Mouse (Mus musculus): Measurements from ENCODE around the gene Mipep. TPM values are rescaled to one million over a fixed set of nuclear protein-coding genes. Genes with fewer than 3 reads are reported as not detected.

Mipep gene
- 32.6 and 33.2 TPM in 2 replicates for polyA plus RNA-seq (2015; fragmentation: Nextera tagmentation; extraction: Ambion mirVana)

DNA sequence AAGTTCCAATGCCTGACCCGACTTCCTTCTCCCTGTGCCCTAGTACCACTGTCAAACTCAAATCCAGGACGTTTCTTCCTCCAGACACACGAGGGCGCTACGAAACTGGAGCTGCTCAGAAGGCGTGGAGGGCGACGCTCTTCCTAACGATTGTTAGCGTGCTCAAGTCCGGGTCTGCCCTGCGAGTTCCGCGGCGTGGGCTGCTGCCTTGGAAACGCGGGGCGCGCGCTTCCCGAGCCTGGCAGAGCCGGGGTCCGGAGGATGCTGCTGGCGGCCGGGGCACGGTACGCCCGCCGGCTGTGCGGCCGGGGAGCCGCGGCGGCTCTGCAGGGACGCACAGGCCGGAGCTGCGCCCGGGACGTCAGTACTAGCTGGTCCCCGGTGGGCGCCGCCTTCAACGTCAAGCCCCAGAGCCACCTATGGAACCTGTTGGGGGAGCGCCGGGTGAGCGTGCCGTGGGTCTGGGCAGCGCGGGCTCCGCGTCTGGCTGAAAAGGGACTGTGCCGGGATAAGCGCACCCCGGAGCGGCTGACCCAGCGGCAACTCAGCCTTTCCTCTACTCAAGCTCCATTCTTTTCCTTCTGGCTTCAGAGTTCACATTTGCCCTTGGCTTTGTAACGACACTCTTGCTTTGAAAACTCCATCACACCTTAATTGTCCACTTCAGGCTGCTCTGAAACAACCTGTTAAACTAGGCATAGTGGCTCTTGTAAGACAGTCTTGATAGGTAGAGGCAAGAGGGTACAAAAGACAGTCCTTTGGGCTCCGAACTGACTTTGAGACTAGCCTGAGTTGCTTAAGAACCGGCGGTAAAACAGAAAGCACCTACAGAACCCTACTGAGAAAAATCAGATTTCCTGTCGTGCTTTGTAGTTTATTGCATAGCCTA is at the start of gene Mipep:
Gene Mipep, plus strand, starts transcription at position 147 of the 889 bp plus-strand sequence.
- Histone ChIP-seq H3K27ac (ENCODE audit: low read length) (peak within 1 kb of the TSS; percentile 77), H3K36me3 (ENCODE audit: control insufficient read depth, insufficient read depth) (peaks cover 9% of the 10 kb centered on the region; the same call in 1 of the 2 replicates), H3K9me3 (replicated peaks; ENCODE audit: control insufficient read depth, low read length) (no peaks in the 10 kb centered on the region), H3K9ac (ENCODE audit: low read length) (peak within 1 kb of the TSS; percentile 87), H3K4me3 (ENCODE audit: low read length) (peak within 1 kb of the TSS; percentile 88), H3K4me2 (ENCODE audit: low read depth, low read length) (peak within 1 kb of the TSS; percentile 95), H3K27me3 (ENCODE audit: control insufficient read depth, insufficient read depth, low read length) (peaks cover 3% of the 10 kb centered on the region; the same call in 1 of the 2 replicates), H3K4me1 (ENCODE audit: control insufficient read depth, insufficient read depth, low read length) (peaks cover 5% of the 10 kb centered on the region)
- WGBS, result under 1% methylated on average over 61 of the region's 61 CpGs
- ATAC-seq (replicated peaks; ENCODE audit: extremely low read depth, insufficient read depth, low FRiP score), result peak; percentile 89

GRCm38 (mm10) chr14:60735206-60735605 is 49.2 kb upstream of the Mipep start:
- Histone ChIP-seq H3K4me3 (ENCODE audit: low read length) (peak overlapping the region; percentile 17), H3K4me2 (ENCODE audit: low read depth, low read length) (peak overlapping the region; percentile 63), H3K9ac (ENCODE audit: low read length) (peak overlapping the region; percentile 23), H3K27me3 (ENCODE audit: control insufficient read depth, insufficient read depth, low read length) (no peaks in the 10 kb centered on the region), H3K9me3 (replicated peaks; ENCODE audit: control insufficient read depth, low read length) (no peaks in the 10 kb centered on the region), H3K36me3 (ENCODE audit: control insufficient read depth, insufficient read depth) (no peaks in the 10 kb centered on the region), H3K4me1 (ENCODE audit: control insufficient read depth, insufficient read depth, low read length) (peaks cover 63% of the 10 kb centered on the region), H3K27ac (ENCODE audit: low read length) (peak overlapping the region; percentile 96)
- 41% methylated on average over 5 of the region's 5 CpGs for WGBS
- ATAC-seq (replicated peaks; ENCODE audit: extremely low read depth, insufficient read depth, low FRiP score), result no peak

GRCm38 (mm10) chr14:60735848-60736547 is 48.4 kb upstream of the Mipep start:
- Histone ChIP-seq H3K27ac (ENCODE audit: low read length) (peak overlapping the region; percentile 96), H3K9ac (ENCODE audit: low read length) (peak overlapping the region; percentile 76), H3K36me3 (ENCODE audit: control insufficient read depth, insufficient read depth) (no peaks in the 10 kb centered on the region), H3K4me2 (ENCODE audit: low read depth, low read length) (peak overlapping the region; percentile 63), H3K9me3 (replicated peaks; ENCODE audit: control insufficient read depth, low read length) (no peaks in the 10 kb centered on the region), H3K4me1 (ENCODE audit: control insufficient read depth, insufficient read depth, low read length) (peaks cover 71% of the 10 kb centered on the region), H3K4me3 (ENCODE audit: low read length) (peak overlapping the region; percentile 31), H3K27me3 (ENCODE audit: control insufficient read depth, insufficient read depth, low read length) (no peaks in the 10 kb centered on the region)
- 35% methylated on average over 13 of the region's 13 CpGs for WGBS
- ATAC-seq (replicated peaks; ENCODE audit: extremely low read depth, insufficient read depth, low FRiP score), result no peak

DNA sequence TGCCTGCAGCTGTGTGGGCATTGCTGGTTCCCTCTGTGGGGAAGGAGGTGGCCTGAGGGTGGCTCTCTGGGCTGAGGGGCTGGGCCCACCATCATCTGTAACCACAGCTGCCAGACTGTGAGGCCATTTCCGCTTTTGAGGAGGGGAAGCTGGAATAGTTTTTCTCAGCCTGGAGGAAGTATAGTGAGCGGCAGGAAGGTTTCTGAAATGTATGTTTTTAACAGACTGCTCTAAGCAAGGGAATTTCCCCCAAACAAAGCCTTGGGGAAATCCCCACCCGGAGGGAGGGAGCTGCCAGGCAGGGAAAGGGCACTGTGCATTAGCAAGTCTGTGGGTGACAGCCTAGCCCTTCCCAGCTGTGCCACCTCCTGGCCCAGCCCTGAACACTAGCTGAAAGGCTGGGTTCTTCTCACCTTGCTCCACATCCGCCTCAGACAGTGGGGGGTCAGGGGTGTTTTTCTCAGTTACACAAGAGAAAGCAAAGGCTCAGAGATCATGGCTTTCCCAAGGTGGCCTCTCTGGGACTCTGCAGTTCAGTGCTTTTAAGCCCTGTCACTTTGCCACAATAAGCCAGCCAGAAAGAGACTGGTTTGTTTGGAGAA is 47.7 kb upstream of the Mipep start:
- peaks cover 78% of the 10 kb centered on the region for H3K4me1 ChIP-seq (ENCODE audit: control insufficient read depth, insufficient read depth, low read length)
- WGBS, result 4% methylated on average over 4 of the region's 4 CpGs
- H3K36me3 ChIP-seq (ENCODE audit: control insufficient read depth, insufficient read depth), result no peaks in the 10 kb centered on the region
- peak overlapping the region; percentile 96 for H3K27ac ChIP-seq (ENCODE audit: low read length)
- H3K4me2 ChIP-seq (ENCODE audit: low read depth, low read length), result peak overlapping the region; percentile 63
- H3K4me3 ChIP-seq (ENCODE audit: low read length), result peak overlapping the region; percentile 31
- peak overlapping the region; percentile 76 for H3K9ac ChIP-seq (ENCODE audit: low read length)
- no peaks in the 10 kb centered on the region for H3K9me3 ChIP-seq (replicated peaks; ENCODE audit: control insufficient read depth, low read length)
- 0 out of 2 replicates have a peak, but pooled peaks have one; percentile 15 for ATAC-seq (replicated peaks; ENCODE audit: extremely low read depth, insufficient read depth, low FRiP score)
- H3K27me3 ChIP-seq (ENCODE audit: control insufficient read depth, insufficient read depth, low read length), result no peaks in the 10 kb centered on the region

GRCm38 (mm10) chr14:60737202-60737611 is 47.2 kb upstream of the Mipep start:
- Histone ChIP-seq H3K4me3 (ENCODE audit: low read length) (peak overlapping the region; percentile 31; the same call in 1 of the 2 replicates), H3K4me1 (ENCODE audit: control insufficient read depth, insufficient read depth, low read length) (peaks cover 83% of the 10 kb centered on the region), H3K4me2 (ENCODE audit: low read depth, low read length) (peak overlapping the region; percentile 63), H3K9me3 (replicated peaks; ENCODE audit: control insufficient read depth, low read length) (no peaks in the 10 kb centered on the region), H3K27me3 (ENCODE audit: control insufficient read depth, insufficient read depth, low read length) (no peaks in the 10 kb centered on the region), H3K36me3 (ENCODE audit: control insufficient read depth, insufficient read depth) (no peaks in the 10 kb centered on the region), H3K9ac (ENCODE audit: low read length) (0 out of 2 replicates have a peak overlapping the region, but pooled peaks have one; percentile 0), H3K27ac (ENCODE audit: low read length) (peak overlapping the region; percentile 96)
- 21% methylated on average over 7 of the region's 7 CpGs for WGBS
- no peak for ATAC-seq (replicated peaks; ENCODE audit: extremely low read depth, insufficient read depth, low FRiP score)

- Histone ChIP-seq H3K9me3 (replicated peaks; ENCODE audit: control insufficient read depth, low read length) (no peaks in the 10 kb centered on the region), H3K36me3 (ENCODE audit: control insufficient read depth, insufficient read depth) (no peaks in the 10 kb centered on the region), H3K4me1 (ENCODE audit: control insufficient read depth, insufficient read depth, low read length) (peaks cover 90% of the 10 kb centered on the region), H3K4me2 (ENCODE audit: low read depth, low read length) (peak overlapping the region; percentile 27), H3K27ac (ENCODE audit: low read length) (peak overlapping the region; percentile 96), H3K27me3 (ENCODE audit: control insufficient read depth, insufficient read depth, low read length) (no peaks in the 10 kb centered on the region), H3K4me3 (ENCODE audit: low read length) (no peak overlapping the region), H3K9ac (ENCODE audit: low read length) (peak overlapping the region; percentile 50)
- WGBS, result 53% methylated on average over 10 of the region's 10 CpGs
- no peak for ATAC-seq (replicated peaks; ENCODE audit: extremely low read depth, insufficient read depth, low FRiP score)
Measured at GRCm38 (mm10) chr14:60738434-60738938, 45.9 kb upstream of the Mipep start.

GRCm38 (mm10) chr14:60739155-60739554 is 45.2 kb upstream of the Mipep start:
- Histone ChIP-seq H3K4me2 (ENCODE audit: low read depth, low read length) (0 out of 2 replicates have a peak overlapping the region, but pooled peaks have one; percentile 6), H3K27ac (ENCODE audit: low read length) (peak overlapping the region; percentile 96), H3K9me3 (replicated peaks; ENCODE audit: control insufficient read depth, low read length) (no peaks in the 10 kb centered on the region), H3K4me1 (ENCODE audit: control insufficient read depth, insufficient read depth, low read length) (peaks cover 90% of the 10 kb centered on the region), H3K36me3 (ENCODE audit: control insufficient read depth, insufficient read depth) (no peaks in the 10 kb centered on the region), H3K27me3 (ENCODE audit: control insufficient read depth, insufficient read depth, low read length) (no peaks in the 10 kb centered on the region), H3K4me3 (ENCODE audit: low read length) (no peak overlapping the region), H3K9ac (ENCODE audit: low read length) (no peak overlapping the region; the same call in 1 of the 2 replicates)
- no peak for ATAC-seq (replicated peaks; ENCODE audit: extremely low read depth, insufficient read depth, low FRiP score)
- WGBS, result 10% methylated on average over 7 of the region's 9 CpGs

DNA sequence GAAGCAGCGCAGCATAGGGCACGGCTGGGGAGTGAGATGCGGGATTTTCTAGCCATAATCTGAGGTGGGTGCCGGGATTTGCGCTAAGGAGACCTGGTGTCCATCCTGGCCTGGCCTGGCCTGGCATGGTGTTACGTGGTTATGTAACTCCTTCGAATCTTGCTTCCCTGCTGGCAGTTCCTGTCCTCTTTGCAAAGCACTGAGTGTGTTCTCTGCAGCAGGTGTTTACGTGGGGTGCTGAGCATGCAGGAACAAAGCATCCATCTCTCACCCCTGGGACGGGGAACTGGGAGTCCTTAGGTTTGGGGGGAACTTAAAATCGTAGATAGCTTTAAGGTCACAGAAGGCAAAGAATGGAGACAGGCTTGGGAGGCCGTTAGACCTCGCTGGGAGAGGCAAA is 44.8 kb upstream of the Mipep start:
- no peaks in the 10 kb centered on the region for H3K9me3 ChIP-seq (replicated peaks; ENCODE audit: control insufficient read depth, low read length)
- peaks cover 90% of the 10 kb centered on the region for H3K4me1 ChIP-seq (ENCODE audit: control insufficient read depth, insufficient read depth, low read length)
- peak overlapping the region; percentile 96 for H3K27ac ChIP-seq (ENCODE audit: low read length)
- H3K4me3 ChIP-seq (ENCODE audit: low read length), result no peak overlapping the region
- no peak for ATAC-seq (replicated peaks; ENCODE audit: extremely low read depth, insufficient read depth, low FRiP score)
- H3K4me2 ChIP-seq (ENCODE audit: low read depth, low read length), result no peak overlapping the region
- H3K36me3 ChIP-seq (ENCODE audit: control insufficient read depth, insufficient read depth), result no peaks in the 10 kb centered on the region
- WGBS, result 56% methylated on average over 12 of the region's 12 CpGs
- H3K27me3 ChIP-seq (ENCODE audit: control insufficient read depth, insufficient read depth, low read length), result no peaks in the 10 kb centered on the region
- H3K9ac ChIP-seq (ENCODE audit: low read length), result peak overlapping the region; percentile 49; the same call in 1 of the 2 replicates

Data from heart, embryonic 16.5 days (tissue).